Mouse (Mus musculus): ENCODE measurements around the gene Npepl1. TPM values are rescaled to one million over a fixed set of nuclear protein-coding genes. Genes with fewer than 3 reads are reported as not detected.
A peak's percentile ranks its signal among the peaks of the same experiment; 100 is the strongest.

Gene Npepl1
- polyA plus RNA-seq, 1 experiment from 2014 or later, result 63.4 TPM

DNA sequence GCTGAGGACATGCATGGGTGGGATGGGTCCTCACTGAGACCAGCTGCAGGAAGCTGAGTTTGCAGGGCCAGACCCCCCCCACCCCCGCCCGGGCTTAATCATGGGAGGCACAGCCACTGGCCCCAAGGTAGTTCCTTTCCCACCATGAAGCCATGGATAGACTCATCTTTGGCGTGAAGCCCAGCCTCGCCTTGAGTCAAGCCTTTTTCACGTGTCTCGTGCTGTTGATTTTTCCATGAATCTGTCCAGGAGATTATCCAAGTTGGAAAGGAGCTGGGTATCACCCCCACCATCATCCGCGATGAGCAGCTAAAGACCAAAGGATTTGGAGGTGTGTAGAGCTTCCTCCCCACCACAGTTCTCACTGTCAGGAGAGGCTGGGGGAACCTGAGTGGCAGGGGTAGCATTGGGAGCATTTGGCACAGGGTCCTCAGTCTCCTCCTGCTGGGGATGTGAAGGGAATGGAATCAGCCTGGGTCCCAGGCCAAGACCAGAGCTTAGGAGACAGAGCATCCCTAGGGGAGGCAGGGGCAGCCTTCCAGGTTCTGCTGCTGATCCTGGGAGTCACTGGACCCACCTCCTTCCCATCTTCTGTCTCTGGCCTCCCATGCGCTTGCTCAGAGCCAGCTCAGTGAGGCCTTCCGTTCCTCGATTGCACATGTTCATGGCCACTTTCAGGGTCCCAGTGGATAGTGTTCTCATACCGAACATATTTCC, 4.2 kb downstream of the Npepl1 start:
- no peaks in the 10 kb centered on the region for H3K27me3 ChIP-seq
- no peak overlapping the region for H3K4me2 ChIP-seq (replicated peaks)
- H3K4me3 ChIP-seq, result no peak overlapping the region
- H3K9me3 ChIP-seq, result no peaks in the 10 kb centered on the region
- 89% methylated on average over 12 of the region's 12 CpGs for WGBS
- ATAC-seq (ENCODE audit: low FRiP score, low read depth), result no peak
- H3K36me3 ChIP-seq, result peaks cover 74% of the 10 kb centered on the region
- peaks cover 26% of the 10 kb centered on the region for H3K4me1 ChIP-seq
- peak overlapping the region; percentile 22; the same call in 1 of the 2 replicates for H3K27ac ChIP-seq
- H3K9ac ChIP-seq, result no peak overlapping the region

- no peak overlapping the region for H3K9ac ChIP-seq
- no peak overlapping the region for H3K27ac ChIP-seq
- H3K4me3 ChIP-seq, result no peak overlapping the region
- H3K36me3 ChIP-seq, result peaks cover 94% of the 10 kb centered on the region
- WGBS, result 74% methylated on average over 16 of the region's 16 CpGs
- H3K4me1 ChIP-seq, result peaks cover 6% of the 10 kb centered on the region
- no peaks in the 10 kb centered on the region for H3K27me3 ChIP-seq
- H3K4me2 ChIP-seq (replicated peaks), result no peak overlapping the region
- no peaks in the 10 kb centered on the region for H3K9me3 ChIP-seq
- ATAC-seq (ENCODE audit: low FRiP score, low read depth), result no peak; the same call in 1 of the 2 replicates
These were observed 6.8 kb downstream of the Npepl1 start for GRCm38 (mm10) chr2:174116929-174117328.

DNA sequence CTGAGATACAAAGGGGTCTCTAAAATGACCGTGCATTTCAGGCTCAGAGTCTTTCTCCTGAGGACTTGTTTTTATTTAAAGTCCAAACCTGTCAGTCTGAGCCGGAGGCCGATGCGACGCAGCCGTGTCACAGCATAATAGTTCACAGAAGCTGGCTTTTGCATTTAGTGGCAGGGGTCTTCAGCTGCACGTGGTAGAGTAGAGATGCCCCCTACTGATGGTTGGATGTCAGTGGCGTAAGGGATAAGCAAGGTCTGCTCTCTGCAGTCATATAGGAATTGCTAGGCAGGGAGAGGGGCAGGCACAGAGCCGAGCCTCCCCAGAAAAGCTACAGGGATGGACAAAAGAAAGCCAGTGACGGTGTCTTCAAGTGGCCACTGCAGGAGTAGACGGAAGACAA, 8.0 kb downstream of the Npepl1 start:
- 61% methylated on average over 11 of the region's 11 CpGs for WGBS
- Histone ChIP-seq H3K4me1 (0 out of 2 replicates have a peak, but pooled peaks cover 4% of the 10 kb centered on the region), H3K9ac (no peak overlapping the region), H3K36me3 (peaks cover 94% of the 10 kb centered on the region), H3K9me3 (no peaks in the 10 kb centered on the region), H3K4me3 (no peak overlapping the region), H3K27me3 (no peaks in the 10 kb centered on the region), H3K27ac (no peak overlapping the region), H3K4me2 (replicated peaks) (no peak overlapping the region)
- ATAC-seq (ENCODE audit: low FRiP score, low read depth), result no peak

GRCm38 (mm10) chr2:174119259-174119658, 9.1 kb downstream of the Npepl1 start:
- no peak overlapping the region for H3K27ac ChIP-seq
- peaks cover 94% of the 10 kb centered on the region for H3K36me3 ChIP-seq
- H3K27me3 ChIP-seq, result no peaks in the 10 kb centered on the region
- H3K9ac ChIP-seq, result no peak overlapping the region
- WGBS, result 91% methylated on average over 11 of the region's 11 CpGs
- 0 out of 2 replicates have a peak, but pooled peaks cover 4% of the 10 kb centered on the region for H3K9me3 ChIP-seq
- H3K4me1 ChIP-seq, result 0 out of 2 replicates have a peak, but pooled peaks cover 4% of the 10 kb centered on the region
- no peak for ATAC-seq (ENCODE audit: low FRiP score, low read depth)
- no peak overlapping the region for H3K4me2 ChIP-seq (replicated peaks)
- H3K4me3 ChIP-seq, result no peak overlapping the region

GRCm38 (mm10) chr2:174120631-174121030, 10.5 kb downstream of the Npepl1 start:
- no peaks in the 10 kb centered on the region for H3K4me1 ChIP-seq
- no peak overlapping the region for H3K4me3 ChIP-seq
- H3K27me3 ChIP-seq, result no peaks in the 10 kb centered on the region
- H3K9ac ChIP-seq, result no peak overlapping the region
- no peak for ATAC-seq (ENCODE audit: low FRiP score, low read depth)
- H3K9me3 ChIP-seq, result peaks cover 15% of the 10 kb centered on the region
- H3K36me3 ChIP-seq, result peaks cover 92% of the 10 kb centered on the region
- no peak overlapping the region for H3K27ac ChIP-seq
- H3K4me2 ChIP-seq (replicated peaks), result no peak overlapping the region
- WGBS, result 94% methylated on average over 19 of the region's 19 CpGs

DNA sequence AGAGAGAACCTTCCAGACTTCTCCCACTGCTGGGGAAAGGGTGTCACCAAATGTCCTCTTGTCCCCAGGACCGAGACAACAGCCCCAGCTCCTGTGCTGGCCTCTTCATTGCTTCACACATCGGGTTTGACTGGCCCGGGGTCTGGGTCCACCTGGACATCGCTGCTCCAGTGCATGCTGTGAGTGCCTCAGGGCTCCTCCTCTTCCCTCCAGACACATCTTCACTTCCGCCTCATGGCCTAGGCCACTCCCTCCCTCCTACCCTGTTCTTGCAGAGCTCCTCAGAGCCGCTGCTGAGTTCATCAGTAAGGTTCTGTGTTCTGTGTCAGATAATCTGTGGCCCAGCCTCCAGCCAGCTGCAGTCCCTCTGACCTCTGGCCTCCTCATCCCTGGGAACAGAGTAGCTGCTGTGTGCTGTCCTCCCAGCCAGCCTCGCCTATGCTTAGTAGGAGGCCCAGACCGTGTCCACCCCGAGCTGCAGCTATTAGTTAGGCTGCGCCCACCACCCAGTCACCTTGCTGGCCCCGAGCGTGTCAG, 11.3 kb downstream of the Npepl1 start:
- Histone ChIP-seq H3K27ac (no peak overlapping the region), H3K4me3 (no peak overlapping the region), H3K9me3 (peaks cover 15% of the 10 kb centered on the region), H3K36me3 (peaks cover 85% of the 10 kb centered on the region), H3K4me2 (replicated peaks) (no peak overlapping the region), H3K4me1 (peaks cover 1% of the 10 kb centered on the region), H3K9ac (no peak overlapping the region), H3K27me3 (no peaks in the 10 kb centered on the region)
- no peak for ATAC-seq (ENCODE audit: low FRiP score, low read depth)
- WGBS, result 83% methylated on average over 12 of the region's 12 CpGs

GRCm38 (mm10) chr2:174122331-174122730, 12.2 kb downstream of the Npepl1 start:
- ATAC-seq (ENCODE audit: low FRiP score, low read depth), result no peak
- Histone ChIP-seq H3K4me3 (no peak overlapping the region), H3K27ac (no peak overlapping the region), H3K27me3 (no peaks in the 10 kb centered on the region), H3K9me3 (peaks cover 15% of the 10 kb centered on the region), H3K36me3 (peaks cover 76% of the 10 kb centered on the region), H3K4me2 (replicated peaks) (no peak overlapping the region), H3K9ac (no peak overlapping the region), H3K4me1 (peaks cover 10% of the 10 kb centered on the region)
- WGBS, result 90% methylated on average over 2 of the region's 2 CpGs

DNA sequence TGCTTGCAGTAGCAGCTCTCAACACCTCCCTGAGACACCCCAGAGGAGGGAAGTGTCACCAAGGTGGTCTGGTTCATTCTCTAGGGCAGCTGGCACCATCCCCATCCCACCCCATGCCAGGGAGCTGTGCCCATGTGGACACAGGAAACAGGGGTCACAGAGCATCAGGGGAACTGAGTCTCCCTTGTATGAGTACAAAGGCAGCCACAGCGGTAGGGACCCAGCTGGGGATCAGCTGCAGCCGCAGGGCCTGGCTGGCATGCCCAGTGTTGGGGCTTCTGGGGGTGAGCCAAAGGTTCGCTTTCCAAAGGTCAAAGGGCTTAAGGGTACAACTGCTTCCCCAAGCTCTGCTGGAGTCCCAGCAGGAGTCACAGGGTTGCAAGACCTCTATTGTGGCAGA, 13.6 kb downstream of the Npepl1 start:
- peaks cover 66% of the 10 kb centered on the region for H3K36me3 ChIP-seq
- H3K4me3 ChIP-seq, result no peak overlapping the region
- peaks cover 11% of the 10 kb centered on the region for H3K4me1 ChIP-seq
- 96% methylated on average over 3 of the region's 3 CpGs for WGBS
- no peak overlapping the region for H3K4me2 ChIP-seq (replicated peaks)
- peaks cover 15% of the 10 kb centered on the region for H3K9me3 ChIP-seq
- ATAC-seq (ENCODE audit: low FRiP score, low read depth), result no peak
- H3K27me3 ChIP-seq, result no peaks in the 10 kb centered on the region
- no peak overlapping the region for H3K27ac ChIP-seq
- H3K9ac ChIP-seq, result no peak overlapping the region

DNA sequence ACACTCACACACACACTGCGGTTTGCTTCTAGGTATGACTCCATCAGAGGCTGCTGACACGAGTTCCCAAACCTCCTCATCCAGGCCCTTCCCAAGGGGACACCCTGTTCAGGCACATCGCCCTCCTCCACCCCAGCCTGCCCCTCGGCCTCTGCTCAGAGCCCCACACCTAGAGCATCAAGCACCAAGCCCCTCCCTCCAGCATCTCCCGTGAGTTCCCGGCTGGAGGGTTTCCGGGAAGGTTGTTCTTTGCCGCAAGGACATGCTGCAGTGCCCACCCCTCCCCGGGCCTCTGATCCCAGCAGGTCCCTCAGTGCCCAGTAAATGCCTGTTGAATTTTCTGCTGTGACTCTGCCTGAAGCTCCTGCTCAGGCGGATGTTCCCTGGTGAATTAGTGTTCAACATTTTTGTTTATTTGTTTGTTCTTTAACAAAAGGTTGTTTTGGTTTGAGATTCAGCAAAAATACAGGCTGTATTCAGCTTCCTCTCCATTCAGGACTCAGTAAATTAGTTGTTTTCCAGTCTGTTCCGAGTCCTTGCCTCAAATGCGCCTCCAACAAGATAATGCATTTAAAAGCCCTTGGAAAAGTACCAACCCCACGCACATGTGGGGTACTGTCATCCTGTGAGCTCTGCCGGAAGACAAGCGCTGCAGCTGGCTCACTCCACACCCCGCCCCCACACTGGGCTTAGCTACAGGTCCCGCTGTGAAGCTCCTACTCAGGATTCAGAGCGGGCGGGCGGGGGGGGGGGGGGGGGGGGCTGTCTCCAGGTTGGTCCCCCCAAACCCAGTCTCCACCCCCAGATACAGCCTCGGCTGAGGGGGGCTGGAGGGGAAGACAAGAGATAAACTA, 16.6 kb downstream of the Npepl1 start:
- Histone ChIP-seq H3K9me3 (peaks cover 15% of the 10 kb centered on the region), H3K4me3 (peak overlapping the region; percentile 10; the same call in 1 of the 2 replicates), H3K4me2 (replicated peaks) (peak overlapping the region; percentile 51), H3K4me1 (peaks cover 11% of the 10 kb centered on the region), H3K9ac (peak overlapping the region; percentile 31; the same call in 1 of the 2 replicates), H3K27me3 (no peaks in the 10 kb centered on the region), H3K27ac (no peak overlapping the region), H3K36me3 (peaks cover 36% of the 10 kb centered on the region)
- peak; percentile 73 for ATAC-seq (ENCODE audit: low FRiP score, low read depth)
- WGBS, result 7% methylated on average over 18 of the region's 21 CpGs

DNA sequence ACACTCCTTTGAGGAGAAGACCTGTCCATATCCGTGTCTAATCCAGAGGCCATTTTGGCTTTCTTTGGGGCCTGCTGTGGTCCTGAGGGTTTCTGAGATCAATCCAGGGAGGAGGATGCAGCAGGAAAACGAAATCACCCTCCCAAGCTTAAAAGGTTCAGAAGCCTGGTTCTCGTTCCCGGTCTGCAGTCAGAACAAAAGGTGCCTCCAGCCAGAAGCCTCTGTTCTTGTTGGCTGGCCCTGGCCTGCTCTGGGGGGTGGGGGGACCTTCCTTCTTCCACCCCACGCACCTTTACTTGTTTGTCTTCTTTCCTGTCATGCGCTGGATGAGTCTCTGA, 17.2 kb downstream of the Npepl1 start:
- Histone ChIP-seq H3K4me3 (peak overlapping the region; percentile 10; the same call in 1 of the 2 replicates), H3K4me2 (replicated peaks) (peak overlapping the region; percentile 51), H3K9ac (no peak overlapping the region), H3K9me3 (peaks cover 15% of the 10 kb centered on the region), H3K27me3 (no peaks in the 10 kb centered on the region), H3K4me1 (peaks cover 11% of the 10 kb centered on the region), H3K36me3 (peaks cover 30% of the 10 kb centered on the region), H3K27ac (no peak overlapping the region)
- 26% methylated on average over 6 of the region's 6 CpGs for WGBS
- ATAC-seq (ENCODE audit: low FRiP score, low read depth), result no peak

GRCm38 (mm10) chr2:174128926-174129325, 18.8 kb downstream of the Npepl1 start:
- Histone ChIP-seq H3K27ac (no peak overlapping the region), H3K4me2 (replicated peaks) (no peak overlapping the region), H3K27me3 (no peaks in the 10 kb centered on the region), H3K36me3 (peaks cover 14% of the 10 kb centered on the region), H3K9me3 (peaks cover 14% of the 10 kb centered on the region), H3K4me3 (no peak overlapping the region), H3K9ac (no peak overlapping the region), H3K4me1 (peaks cover 11% of the 10 kb centered on the region)
- ATAC-seq (ENCODE audit: low FRiP score, low read depth), result no peak
- 84% methylated on average over 6 of the region's 6 CpGs for WGBS

DNA sequence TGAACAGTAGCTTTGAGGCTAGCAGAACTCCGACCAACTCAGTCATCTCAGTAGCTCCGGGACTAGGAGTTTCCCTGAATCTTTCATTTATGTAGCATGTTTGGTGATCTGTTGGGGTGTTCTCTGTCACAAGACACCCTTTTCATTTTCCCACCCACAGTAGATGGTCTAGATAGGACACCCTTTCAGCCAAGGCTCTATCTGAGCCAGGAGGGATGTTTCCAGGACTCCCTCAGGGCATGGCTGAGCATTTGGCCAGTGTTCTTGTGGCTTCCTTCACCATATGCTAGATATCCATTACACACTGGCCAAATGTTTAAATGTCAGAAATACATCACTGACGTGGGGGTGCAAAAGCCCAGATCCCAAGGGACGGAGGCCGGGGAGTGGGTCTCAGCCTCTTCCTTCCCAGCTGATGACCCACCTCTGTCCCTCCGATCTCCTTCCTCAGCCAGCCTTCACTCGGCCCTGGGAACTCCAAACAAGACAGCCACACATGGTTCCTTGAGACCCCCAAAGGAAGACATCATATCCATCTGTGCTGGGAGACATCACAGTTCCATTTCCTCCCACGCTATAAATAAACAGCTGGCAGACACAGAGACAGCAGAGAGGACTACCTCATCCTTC, 20.4 kb downstream of the Npepl1 start:
- H3K4me1 ChIP-seq, result peaks cover 11% of the 10 kb centered on the region
- no peak overlapping the region for H3K9ac ChIP-seq
- H3K27ac ChIP-seq, result no peak overlapping the region
- no peak overlapping the region for H3K4me2 ChIP-seq (replicated peaks)
- H3K27me3 ChIP-seq, result no peaks in the 10 kb centered on the region
- ATAC-seq (ENCODE audit: low FRiP score, low read depth), result no peak
- H3K9me3 ChIP-seq, result no peaks in the 10 kb centered on the region
- H3K36me3 ChIP-seq, result no peaks in the 10 kb centered on the region
- WGBS, result 83% methylated on average over 8 of the region's 8 CpGs
- H3K4me3 ChIP-seq, result no peak overlapping the region
